Mouse (Mus musculus): ENCODE measurements around the gene Fras1. TPM values are rescaled to one million over a fixed set of nuclear protein-coding genes. Genes with fewer than 3 reads are reported as not detected.
A peak's percentile ranks its signal among the peaks of the same experiment; 100 is the strongest.

Gene Fras1
- polyA plus RNA-seq, 1 experiment from 2014 or later, result 1.2 TPM

GRCm38 (mm10) chr5:96675676-96676075 is 301.9 kb downstream of the Fras1 start:
- DNase-seq (ENCODE audit: low spot score), result no peak

DNA sequence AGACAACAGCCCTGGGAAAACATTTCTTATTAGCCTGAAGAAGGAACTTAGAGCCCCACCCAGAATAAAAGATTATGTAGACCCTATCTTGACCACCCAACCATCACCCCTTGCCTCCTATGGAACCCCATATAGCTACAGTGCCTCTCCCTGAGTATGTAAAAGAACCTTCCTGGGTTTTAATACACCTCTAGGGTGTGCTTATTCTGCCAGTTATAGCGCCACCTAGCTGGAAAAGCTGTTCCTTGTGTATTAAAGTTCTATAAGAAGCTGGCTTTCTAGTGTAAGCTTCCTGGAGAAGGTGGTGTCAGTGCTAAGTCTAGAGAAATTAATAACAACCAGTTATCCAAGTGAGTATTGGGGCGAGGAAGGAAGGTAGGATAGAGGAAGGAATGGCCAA is 303.7 kb downstream of the Fras1 start:
- DNase-seq (ENCODE audit: low spot score), result no peak

DNA sequence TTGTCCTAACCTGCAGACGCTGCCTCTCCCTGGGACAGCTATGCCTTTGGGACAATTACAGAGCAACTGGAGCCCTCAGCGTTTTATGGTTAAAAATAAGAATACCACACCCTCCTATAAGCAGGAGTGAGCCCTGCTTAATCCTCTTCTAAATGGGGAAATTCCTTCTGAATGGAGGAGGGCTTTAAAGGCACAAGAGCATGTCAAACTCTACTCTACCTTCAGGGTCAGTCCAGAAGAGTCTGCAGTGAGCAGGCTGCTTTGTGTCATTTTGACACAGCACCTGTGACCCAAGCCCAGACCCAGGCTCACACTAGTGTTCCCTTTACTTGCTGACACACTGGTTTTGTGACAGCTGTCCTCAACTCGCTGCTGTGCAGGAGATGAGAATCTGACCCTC is 307.3 kb downstream of the Fras1 start:
- no peak for DNase-seq (ENCODE audit: low spot score)

DNA sequence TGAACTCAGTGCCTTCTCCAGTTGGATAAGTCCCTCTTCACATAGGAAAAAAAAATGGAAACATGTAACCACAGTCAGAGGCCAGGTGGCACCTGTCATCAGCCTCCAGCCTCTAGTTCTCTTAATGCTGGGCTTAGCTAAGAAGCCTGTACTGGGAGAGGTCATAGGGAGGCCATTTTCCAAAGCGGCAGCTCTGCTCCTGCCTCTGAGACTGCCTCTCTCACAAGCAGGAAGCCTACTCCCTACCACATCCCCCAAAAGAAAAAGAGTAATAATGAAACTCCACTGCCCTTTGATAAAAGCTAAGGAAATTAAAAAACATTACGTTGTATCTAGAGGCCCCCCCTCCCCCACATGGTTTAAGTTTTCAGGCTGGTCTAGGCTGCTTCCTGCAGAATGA is 309.0 kb downstream of the Fras1 start:
- no peak for DNase-seq (ENCODE audit: low spot score)

- DNase-seq (ENCODE audit: low spot score), result no peak
These were observed 315.1 kb downstream of the Fras1 start for GRCm38 (mm10) chr5:96688885-96689284.

DNA sequence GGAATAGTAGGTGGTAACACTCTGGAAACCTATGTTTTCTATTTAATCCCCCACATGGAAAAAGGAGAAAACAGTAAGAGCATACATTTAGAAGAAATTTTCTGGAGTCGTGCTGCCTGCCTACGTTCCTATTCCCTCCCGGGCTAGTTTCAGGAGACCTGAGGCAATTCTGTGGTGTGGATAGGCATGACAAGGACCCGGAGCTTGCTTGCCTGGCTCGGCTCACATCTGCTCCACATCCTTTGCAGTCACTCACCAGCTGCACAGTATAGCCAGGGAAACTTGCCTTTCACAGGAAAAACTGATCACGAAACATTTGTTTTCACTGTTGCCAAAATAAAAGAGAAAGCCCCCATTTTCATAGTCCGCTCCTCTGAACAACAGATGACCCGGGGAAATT is 325.2 kb downstream of the Fras1 start:
- DNase-seq (ENCODE audit: low spot score), result no peak

DNA sequence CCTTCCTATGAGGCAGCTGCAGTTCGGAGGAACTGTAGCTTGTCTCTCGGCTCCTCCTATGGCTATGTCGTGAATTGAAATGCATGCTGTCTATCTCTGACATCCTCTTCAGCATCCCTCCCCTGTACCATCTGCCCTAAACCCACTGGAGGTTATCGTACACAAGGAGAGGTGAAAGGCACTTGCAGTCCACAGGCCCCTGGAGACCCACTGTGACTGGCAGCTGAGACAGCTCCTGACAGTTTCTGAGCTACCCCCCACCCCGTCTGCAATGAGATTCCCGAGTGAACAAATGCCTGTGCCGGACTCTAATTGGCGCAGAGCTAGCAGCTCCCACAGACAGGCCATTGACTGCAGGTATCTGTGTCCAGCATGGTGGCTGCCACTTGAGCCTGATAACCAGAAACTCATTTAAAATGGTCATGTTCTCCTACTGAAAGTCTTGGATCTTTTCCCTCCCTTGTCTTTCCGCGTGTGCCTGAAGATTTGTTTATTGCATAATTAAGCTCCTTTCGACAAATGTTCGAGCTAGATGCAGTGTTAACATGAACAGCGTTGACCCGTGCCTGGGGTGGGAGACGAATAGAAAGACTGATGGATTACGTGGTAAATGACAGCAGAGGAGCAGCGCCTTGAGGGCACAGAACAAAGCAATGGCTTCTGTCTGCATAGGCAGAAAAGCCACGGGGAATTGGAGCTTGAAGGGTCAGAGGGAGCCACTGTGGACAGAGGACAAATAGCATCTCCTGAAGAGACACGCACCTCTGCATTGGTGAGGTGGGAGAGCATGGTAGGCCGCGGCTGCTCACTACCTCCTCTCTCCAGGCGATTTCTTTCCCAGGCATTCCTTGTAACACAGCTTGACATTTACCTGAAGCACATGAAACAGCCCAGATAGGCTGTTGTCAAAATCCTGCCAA is 329.2 kb downstream of the Fras1 start:
- DNase-seq (ENCODE audit: low spot score), result no peak

DNA sequence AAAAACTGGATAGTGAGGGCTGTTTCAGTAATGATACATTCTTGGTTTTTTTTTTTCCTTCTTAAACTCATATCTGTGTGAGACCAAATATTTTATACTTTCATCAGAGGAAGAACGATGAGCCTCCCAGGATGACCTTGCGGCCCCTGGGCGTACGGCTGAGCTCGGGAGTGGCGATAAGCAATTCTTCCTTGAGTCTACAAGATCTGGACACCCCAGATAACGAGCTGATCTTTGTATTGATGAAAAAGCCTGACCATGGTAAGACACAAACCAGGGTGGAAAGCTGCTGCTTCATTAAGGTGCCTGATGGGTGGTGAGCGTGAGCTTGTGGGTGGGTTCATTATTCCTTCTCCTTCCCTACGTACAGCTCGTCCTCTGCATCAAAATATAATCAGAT is 334.8 kb downstream of the Fras1 start:
- DNase-seq (ENCODE audit: low spot score), result no peak

DNA sequence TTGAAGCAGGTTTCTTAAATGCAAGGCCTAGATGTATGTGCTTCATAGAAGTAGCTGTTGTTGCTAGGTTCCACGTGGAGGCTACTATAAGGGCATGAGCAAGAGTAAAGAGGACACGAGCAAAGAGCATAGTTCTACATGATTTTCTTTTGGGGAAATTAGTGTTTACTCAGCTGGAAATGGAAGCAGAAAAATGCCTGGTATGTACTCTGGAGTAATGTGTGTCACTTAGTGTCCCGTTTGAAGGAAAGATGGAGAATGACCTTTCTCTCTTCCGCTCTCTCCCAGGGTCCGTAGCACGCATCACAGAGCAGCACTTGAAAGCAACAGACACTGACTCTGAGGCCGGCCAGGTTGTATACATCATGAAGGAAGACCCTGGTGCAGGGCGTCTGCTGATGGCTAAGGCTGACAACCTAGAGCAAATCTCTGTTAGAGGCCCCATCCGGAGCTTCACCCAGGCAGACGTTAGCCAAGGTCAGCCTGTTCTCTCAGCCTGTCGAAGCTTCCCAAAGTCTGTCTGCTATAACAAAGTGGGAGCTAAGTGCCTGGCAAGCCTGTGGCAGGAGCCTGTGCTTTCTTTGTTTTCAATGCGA is 338.4 kb downstream of the Fras1 start:
- no peak for DNase-seq (ENCODE audit: low spot score)

GRCm38 (mm10) chr5:96712799-96713198 is 339.0 kb downstream of the Fras1 start:
- DNase-seq (ENCODE audit: low spot score), result no peak

GRCm38 (mm10) chr5:96716273-96717034 is 342.7 kb downstream of the Fras1 start:
- no peak for DNase-seq (ENCODE audit: low spot score)

- no peak for DNase-seq (ENCODE audit: low spot score)
These were observed 343.9 kb downstream of the Fras1 start for GRCm38 (mm10) chr5:96717690-96718089.

GRCm38 (mm10) chr5:96718601-96719000 is 344.8 kb downstream of the Fras1 start:
- DNase-seq (ENCODE audit: low spot score), result no peak

GRCm38 (mm10) chr5:96719221-96719620 is 345.5 kb downstream of the Fras1 start:
- no peak for DNase-seq (ENCODE audit: low spot score)

DNA sequence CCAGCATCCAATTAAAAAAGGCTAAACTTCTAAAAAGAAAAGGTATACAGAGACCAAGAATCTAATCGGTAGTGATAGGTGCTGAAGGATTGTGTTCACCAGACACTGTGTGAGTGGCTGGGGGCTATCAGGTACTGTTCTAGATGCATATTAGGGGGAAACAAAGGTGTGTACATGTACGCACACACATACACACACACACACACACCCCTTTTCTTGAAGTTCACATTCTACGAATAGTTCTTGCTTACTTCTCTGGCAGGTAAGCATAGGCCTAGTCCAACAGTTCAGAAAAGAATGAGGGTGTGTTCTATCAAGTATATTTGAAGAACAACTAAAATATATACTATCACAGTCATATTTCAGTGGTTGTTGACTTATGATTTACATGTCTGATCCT is 348.9 kb downstream of the Fras1 start:
- no peak for DNase-seq (ENCODE audit: low spot score)

- DNase-seq (ENCODE audit: low spot score), result no peak
These were observed 365.6 kb downstream of the Fras1 start for GRCm38 (mm10) chr5:96739138-96739878.

GRCm38 (mm10) chr5:96747195-96747984 is 373.6 kb downstream of the Fras1 start:
- DNase-seq (ENCODE audit: low spot score), result no peak

DNA sequence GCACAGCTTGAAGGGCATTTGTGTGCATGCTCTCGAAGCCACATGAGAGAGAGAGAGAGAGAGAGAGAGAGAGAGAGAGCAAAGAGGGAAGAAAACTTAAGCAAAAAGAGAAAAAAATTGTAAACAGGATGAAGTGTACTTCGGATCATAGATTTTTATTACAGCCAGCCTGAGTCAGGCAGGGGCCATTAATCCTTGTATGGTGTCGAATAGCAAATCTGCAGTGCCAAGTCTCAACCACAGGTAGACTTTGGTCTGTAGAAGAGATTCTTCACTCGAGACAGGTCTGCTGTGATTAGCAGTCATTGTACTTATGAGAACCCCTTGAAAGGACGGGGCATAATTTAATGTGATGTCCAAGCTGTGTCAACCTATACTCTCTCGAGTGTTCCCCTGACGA is 383.9 kb downstream of the Fras1 start:
- no peak for DNase-seq (ENCODE audit: low spot score)

DNA sequence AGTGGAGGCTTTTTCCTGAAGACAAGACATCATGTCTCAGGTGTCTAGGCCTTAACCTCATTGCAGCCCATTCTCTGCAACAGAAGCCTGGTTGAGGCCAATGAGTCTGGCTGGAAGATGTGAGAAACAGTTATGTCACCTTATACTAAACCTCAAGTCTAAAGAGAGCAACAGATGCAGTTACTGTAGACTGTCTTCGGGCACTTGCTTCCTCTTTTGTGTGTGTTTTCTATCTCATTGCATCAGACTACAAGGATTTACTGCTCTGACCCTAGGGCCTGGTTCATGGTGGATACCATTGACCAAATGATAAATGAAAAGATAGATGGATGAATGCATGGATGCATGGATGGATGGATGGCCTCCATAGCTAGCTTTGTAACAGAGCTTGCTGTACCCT is 388.3 kb downstream of the Fras1 start:
- DNase-seq (ENCODE audit: low spot score), result no peak

GRCm38 (mm10) chr5:96768846-96769471 is 395.2 kb downstream of the Fras1 start:
- DNase-seq (ENCODE audit: low spot score), result peak; percentile 42

All from thymus, postnatal 0 days (tissue).